Mouse (Mus musculus) erythroid progenitor cell, adult 5-6 weeks (primary cell): ENCODE data around the gene Cxxc4. TPM values are rescaled to one million over a fixed set of nuclear protein-coding genes. Genes with fewer than 3 reads are reported as not detected.
"Not testable (repeated sequence)": the region's sequence is repeated elsewhere in the genome, so short reads cannot be mapped to it uniquely, and the experiment has no call there.

Experiments
- ATAC-seq: replicated peaks from 2 replicates; pipeline ENCODE4 v1.8.0; 2016; ENCODE audit warnings: moderate number of reproducible peaks, mild to moderate bottlenecking, moderate TSS enrichment, inconsistent platforms; ENCODE audit not compliant: poor library complexity, low FRiP score, severe bottlenecking
- total RNA-seq, 2 experiments: library from RNA; stranded (forward) in 1 of 2; stranded (reverse) in 1 of 2; fragments of 150-400 nt in 1 of 2; fragments of 186-747, 209-891 nt in 1 of 2; gene quantifications; 2 replicates each; pipeline versions ENCODE4 v1.2.3 to v1.2.4; 2015 to 2017; ENCODE audit warnings: low replicate concordance in 2 of 2

The Cxxc4 gene
- total RNA-seq (2015; ENCODE audit: low replicate concordance) (4.2 TPM in 1 of 2 replicates, not detected in the other), total RNA-seq (2017; ENCODE audit: low replicate concordance) (not detected in 2 replicates)

- no peak for ATAC-seq
Observed at GRCm38 (mm10) chr3:134236414-134237112, at the start of gene Cxxc4. Gene Cxxc4, plus strand, starts transcription at chr3:134236484.

GRCm38 (mm10) chr3:134188979-134189946, 47.0 kb upstream of the Cxxc4 start:
- no peak for ATAC-seq

GRCm38 (mm10) chr3:134190046-134190445, 46.2 kb upstream of the Cxxc4 start:
- ATAC-seq, result no peak

GRCm38 (mm10) chr3:134199892-134200291, 36.4 kb upstream of the Cxxc4 start:
- no peak for ATAC-seq

- no peak for ATAC-seq
Observed at GRCm38 (mm10) chr3:134206624-134207023, 29.7 kb upstream of the Cxxc4 start.

GRCm38 (mm10) chr3:134210950-134211349, 25.3 kb upstream of the Cxxc4 start:
- ATAC-seq, result no peak

GRCm38 (mm10) chr3:134219881-134220280, 16.4 kb upstream of the Cxxc4 start:
- not testable (repeated sequence) for ATAC-seq

- ATAC-seq, result no peak
Observed at GRCm38 (mm10) chr3:134221002-134221401, 15.3 kb upstream of the Cxxc4 start.

- no peak for ATAC-seq
Observed at GRCm38 (mm10) chr3:134222593-134222992, 13.7 kb upstream of the Cxxc4 start.

- ATAC-seq, result no peak
Observed at GRCm38 (mm10) chr3:134223956-134224355, 12.3 kb upstream of the Cxxc4 start.

- no peak for ATAC-seq
Observed at GRCm38 (mm10) chr3:134225928-134226327, 10.4 kb upstream of the Cxxc4 start.

- no peak for ATAC-seq
Observed at GRCm38 (mm10) chr3:134232753-134233152, 3.5 kb upstream of the Cxxc4 start.

GRCm38 (mm10) chr3:134235491-134236413, 532 bp upstream of the Cxxc4 start:
- ATAC-seq, result no peak

GRCm38 (mm10) chr3:134237113-134237805, 975 bp downstream of the Cxxc4 start:
- no peak for ATAC-seq

GRCm38 (mm10) chr3:134238621-134239310, 2.5 kb downstream of the Cxxc4 start:
- ATAC-seq, result no peak

GRCm38 (mm10) chr3:134239321-134239970, 3.2 kb downstream of the Cxxc4 start:
- no peak for ATAC-seq

- no peak for ATAC-seq
Observed at GRCm38 (mm10) chr3:134239971-134240717, 3.9 kb downstream of the Cxxc4 start.
